Mouse (Mus musculus): ENCODE data around the gene Lin7c.

Gene Lin7c

GRCm38 (mm10) chr2:109917496-109918413 is 27.1 kb downstream of the Lin7c start, which contains the start of gene Lgr4:
Lgr4 (plus strand) TSS chr2:109917647.
- DNase-seq (ENCODE audit: low spot score), result peak; percentile 95

GRCm38 (mm10) chr2:109918592-109919262 is 28.1 kb downstream of the Lin7c start:
- DNase-seq (ENCODE audit: low spot score), result no peak

DNA sequence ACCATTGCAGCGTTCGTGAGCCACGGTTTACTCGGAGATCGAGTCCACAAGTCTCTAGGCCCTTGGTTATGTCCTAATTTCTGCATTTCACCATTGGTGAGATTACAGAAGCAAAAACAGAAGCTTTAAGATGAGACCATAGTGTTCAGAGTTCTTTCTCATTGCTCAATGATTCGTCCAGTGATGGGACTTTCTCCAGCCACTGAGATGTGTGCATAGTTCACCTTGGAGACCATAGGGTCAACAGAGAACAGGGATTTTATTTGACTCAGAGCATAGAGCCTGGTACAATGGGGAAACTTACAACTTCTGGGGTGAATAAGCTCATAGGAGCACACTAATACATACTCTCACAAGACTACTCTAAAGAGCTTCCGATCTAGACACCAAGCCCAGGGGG is 29.8 kb downstream of the Lin7c start:
- DNase-seq (ENCODE audit: low spot score), result no peak

DNA sequence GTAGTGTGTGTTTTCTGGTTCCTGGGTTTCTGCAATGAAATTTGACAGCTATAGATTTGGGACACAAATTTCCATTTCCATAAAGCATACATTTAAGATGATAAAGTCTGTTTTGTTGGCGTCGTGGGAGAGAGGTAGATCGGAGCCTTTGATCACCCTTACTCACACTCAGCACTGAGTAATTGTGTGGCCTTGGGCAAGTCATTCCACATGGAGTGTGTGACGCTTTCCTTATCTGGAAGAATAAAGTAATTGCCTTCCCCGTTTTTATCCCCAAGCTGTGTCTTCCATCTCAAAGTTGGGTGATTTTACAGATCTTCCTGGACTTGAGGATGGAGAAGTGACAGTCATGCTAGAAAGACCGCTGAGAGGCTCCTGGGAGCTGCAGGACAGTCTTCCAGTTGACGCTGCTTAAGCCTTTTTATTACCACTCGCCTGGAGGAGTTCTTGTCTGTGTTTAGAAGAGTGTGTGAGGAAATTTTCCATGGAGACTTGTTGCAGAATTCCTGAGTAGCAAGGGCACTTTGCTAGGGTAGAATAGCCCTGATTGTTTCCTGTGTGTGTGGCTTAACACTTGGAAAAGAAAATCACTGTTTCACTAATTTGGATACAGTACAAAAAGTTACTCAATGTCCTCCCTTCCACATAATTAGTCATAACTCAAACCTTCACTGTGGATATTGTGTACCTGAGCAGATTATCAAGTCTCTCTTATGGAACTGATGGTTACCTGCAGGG is 30.8 kb downstream of the Lin7c start:
- DNase-seq (ENCODE audit: low spot score), result no peak

DNA sequence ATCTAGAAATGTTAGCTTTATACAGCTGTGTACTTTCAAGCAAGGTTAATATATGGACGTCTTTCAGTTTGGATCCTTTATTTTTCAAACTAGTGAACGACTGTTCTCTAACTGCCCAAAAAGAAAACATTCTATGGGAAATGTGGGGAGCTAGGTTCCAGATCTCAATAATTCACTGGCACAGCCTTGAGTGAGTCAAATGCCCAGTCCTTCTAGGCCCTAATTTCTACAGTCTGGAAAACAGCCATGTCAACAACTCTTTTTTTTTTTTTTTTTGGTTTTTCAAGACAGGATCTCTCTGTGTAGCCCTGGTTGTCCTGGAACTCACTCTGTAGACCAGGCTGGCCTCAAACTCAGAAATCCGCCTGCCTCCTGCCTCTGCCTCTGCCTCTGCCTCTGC is 31.7 kb downstream of the Lin7c start:
- DNase-seq (ENCODE audit: low spot score), result no peak

DNA sequence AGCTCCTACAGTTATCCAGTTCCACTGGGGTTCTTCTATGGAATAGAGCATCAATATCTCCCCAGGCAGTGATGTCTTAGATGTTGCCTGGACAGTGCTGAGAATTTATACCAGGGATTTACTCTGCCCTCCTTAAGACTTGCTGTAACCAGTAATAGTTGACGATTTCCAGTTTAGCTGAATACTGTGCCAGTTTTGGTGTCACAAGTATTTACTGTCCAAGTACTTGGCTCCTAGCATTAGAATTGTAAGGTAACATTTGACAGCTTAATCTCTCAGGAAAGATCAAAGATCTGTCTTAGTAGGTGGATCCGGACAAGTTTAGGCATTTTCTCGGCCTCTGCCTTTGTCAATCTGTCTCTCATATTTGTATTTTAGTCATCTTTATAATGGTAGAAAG is 32.4 kb downstream of the Lin7c start:
- no peak for DNase-seq (ENCODE audit: low spot score)

DNA sequence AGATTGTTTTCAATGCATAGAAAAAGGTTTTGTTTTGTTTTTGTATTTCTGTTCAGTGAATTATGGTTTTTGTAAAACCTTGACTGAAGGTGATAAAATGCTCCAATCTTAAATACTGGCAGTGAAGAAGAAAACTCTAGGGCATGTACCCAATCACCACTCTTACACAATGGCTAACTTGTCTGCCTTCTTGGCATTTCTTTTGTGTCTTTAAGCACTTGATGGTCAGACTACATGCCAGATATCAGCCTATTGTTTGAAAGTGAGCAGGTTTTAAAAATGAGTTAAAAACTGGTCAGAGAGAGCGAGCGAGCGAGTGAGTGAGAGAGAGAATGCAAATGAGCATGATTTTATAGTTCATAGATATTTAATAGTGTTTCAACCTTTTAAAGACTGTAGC is 33.3 kb downstream of the Lin7c start:
- DNase-seq (ENCODE audit: low spot score), result no peak

DNA sequence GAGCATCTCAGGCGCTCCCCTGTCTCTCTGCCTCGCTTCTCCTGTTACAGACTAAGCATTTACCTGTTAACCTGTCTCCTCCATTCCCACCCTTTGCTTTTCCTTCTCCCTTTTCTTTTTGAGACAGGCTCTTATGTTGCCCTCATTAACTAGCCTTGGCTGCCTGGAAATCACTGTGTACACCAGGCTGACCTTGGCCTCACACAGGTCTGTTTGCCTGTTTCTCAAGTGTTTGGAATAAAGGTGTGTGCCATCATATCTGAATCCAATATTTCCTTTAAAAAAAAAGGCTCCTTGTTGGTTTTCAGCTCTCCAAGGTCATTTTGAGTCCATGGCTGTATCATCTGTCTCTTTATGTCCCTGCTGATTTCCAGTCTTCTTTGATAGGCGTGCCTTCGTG is 36.3 kb downstream of the Lin7c start:
- no peak for DNase-seq (ENCODE audit: low spot score)

DNA sequence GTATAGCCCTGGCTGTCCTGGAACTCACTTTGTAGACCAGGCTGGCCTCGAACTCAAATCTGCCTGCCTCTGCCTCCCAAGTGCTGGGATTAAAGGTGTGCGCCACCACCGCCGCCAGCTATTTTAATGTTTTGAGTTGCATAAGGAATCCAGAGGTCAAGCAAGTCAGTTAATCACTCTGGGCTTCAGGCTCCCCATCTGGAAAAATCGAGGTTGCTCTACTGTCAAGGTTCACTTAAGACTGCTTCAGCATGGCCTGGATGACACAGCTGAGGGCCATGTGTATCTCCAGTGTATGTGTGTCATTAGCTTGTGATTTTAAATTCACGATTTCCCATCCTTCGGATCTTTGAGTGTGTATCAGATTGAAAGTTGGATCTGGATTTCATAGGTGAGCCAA is 36.8 kb downstream of the Lin7c start:
- DNase-seq (ENCODE audit: low spot score), result no peak

DNA sequence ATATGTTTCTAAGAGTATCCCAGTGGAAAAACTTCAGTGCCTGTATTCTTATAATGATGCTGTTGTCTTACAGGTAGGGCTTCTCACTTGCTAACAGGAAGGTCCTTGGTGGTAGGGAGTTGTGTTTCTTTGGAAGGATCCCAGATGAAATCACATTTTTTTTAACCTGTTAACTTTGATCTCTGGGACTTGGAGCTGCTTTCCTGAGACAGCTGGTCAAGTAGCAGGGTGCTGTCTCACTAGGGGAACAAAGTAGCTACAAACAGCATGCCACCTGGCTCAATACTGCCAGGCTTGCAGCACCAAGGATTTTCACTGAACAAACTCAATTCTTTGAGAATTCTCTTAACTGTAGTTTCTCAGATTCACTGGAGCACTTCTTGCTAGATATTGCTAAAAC is 37.2 kb downstream of the Lin7c start:
- no peak for DNase-seq (ENCODE audit: low spot score)

DNA sequence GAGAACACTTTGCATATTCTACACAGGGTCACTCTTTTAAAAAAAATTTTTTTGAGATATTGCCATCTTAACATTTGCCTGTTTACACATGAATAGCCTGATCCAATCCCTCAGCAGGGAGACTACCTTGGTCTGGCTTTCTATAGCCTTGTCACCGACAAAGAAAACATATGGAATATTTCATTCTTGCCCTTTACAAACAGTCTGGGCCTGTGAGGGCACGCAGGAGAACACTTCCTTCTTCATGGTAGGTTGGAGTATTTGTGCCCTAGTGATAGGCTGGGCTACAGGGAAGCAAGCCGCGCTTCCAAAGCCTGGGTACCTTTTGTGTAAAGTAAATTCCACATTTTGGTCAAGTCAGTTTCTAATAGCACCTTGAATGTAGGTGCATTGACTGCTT is 38.1 kb downstream of the Lin7c start:
- no peak for DNase-seq (ENCODE audit: low spot score)

DNA sequence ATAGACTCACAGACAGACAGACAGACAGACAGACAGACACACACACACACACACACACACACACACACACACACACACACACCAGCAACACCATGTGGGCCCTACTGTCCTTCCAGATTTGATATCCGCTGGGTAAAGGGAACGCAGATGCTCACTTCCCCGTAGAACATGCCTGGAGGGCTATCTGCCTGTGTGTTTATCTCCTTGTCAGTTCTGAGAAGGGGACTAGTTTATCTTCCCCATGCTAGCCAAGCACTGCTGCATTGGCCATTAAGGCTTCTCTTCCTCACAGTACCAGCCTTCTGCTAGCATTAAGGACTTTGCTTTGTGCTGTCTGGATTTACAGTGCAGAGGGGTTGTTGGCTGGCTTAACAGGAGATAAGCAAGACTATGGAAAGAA is 38.6 kb downstream of the Lin7c start:
- DNase-seq (ENCODE audit: low spot score), result no peak

- DNase-seq (ENCODE audit: low spot score), result no peak
Observed at GRCm38 (mm10) chr2:109930366-109930765, 39.7 kb downstream of the Lin7c start.

- DNase-seq (ENCODE audit: low spot score), result no peak
Observed at GRCm38 (mm10) chr2:109930771-109931170, 40.1 kb downstream of the Lin7c start.

DNA sequence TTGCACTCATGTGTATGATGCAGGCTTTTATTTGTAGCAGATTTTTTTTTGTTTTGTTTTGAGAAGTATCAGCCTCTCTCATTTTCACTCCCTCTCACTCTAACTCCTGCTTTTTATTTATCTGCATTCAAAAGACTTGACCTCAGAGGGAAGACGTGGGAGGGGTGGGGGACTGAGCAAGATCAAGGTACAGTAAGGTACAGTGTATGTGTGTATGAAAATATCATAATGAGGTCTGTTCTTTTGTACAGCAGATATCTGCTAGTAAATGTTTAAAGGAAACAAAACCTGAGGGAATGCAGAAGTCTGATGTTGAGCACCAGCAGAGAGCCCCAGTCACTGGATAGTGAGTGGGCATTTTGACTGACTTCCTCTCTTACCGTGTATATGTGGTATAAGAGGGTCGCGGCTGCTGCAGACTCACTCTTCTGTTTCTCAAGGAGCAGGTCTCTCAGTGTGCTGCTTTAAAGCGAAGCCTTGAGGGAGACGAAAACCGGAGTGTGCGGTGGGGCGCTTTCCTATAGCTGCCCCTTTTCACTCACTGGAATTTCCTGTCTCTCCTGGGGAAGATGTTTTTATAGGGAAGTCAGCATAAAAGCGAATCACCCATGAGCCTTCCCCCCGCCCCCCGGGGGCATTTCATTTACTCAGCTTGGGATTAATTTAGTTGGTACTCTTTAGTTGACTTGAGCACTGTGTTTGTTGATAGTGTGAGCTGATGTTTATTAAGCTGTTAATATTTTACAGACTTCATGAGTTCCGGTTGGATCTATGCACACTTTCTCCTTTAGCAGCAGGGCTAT is 41.5 kb downstream of the Lin7c start:
- no peak for DNase-seq (ENCODE audit: low spot score)

GRCm38 (mm10) chr2:109933151-109933550 is 42.5 kb downstream of the Lin7c start:
- DNase-seq (ENCODE audit: low spot score), result no peak

DNA sequence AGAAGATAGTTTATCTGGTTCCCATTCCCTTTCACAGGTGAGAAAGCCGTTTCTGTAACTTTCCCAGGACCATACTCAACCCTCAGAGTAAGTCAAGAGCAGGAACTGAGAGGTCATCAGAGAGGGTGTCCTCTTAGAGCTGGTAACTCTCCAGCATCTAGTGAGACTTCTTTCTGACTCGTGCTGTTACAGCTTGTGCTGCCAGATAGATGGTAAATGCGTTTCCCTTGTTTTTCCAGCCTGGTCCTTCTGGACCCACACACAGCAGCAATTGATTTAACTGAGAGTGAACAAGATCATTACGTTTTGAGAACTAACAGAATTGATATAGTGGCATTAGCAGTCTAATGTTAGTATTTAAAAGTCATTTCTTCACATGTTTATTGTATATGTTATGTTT is 43.4 kb downstream of the Lin7c start:
- no peak for DNase-seq (ENCODE audit: low spot score)

DNA sequence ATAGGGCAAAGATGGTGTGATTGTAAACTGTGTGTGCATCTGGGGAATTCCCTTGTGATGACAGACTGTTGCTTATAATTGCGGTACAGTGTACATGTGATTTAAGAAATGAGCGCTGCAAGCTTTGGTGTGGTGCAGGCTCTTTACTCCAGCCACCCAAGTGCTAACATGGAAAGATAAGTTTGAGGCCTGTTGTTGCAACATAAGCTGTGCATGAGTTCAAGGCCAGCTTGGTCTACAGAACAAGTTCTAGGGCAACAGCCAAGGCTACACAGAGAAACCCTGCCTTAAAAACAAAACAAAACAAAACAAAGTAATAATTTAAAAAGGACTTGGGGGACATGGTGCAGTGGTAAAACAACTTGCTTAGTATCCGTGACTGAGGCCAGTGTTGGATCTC is 44.5 kb downstream of the Lin7c start:
- DNase-seq (ENCODE audit: low spot score), result no peak

DNA sequence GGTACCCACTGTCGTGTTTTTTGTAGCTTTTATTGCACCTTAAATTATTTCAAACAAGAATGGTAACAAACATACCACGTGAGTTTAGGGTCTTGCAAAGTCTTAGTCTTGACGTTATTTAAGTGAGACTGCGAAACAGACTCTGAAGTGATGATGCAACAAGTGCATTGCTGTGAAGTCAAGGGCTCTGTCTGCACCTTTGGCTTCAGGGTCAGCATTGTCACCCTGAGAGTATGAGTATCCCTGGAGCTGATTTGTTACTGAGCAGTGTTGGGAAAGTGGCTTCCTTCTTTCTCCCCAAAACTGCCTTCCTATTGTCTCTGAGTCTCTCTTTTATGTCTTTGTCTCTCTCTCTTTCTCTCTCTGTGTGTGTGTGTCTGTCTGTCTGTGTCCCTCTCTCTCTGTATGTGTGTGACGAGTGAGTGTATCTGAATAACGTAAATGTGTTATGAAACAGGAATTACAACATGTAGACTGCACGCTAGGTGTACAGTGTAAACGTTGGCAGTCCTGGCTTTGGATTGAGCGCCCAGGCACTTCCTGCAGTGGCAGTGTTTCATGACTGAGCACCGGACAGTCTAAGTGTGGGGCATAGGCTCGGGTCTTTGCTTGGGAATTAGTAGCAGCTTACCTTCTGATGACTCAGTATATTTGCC is 45.2 kb downstream of the Lin7c start:
- DNase-seq (ENCODE audit: low spot score), result no peak

- no peak for DNase-seq (ENCODE audit: low spot score)
Observed at GRCm38 (mm10) chr2:109936410-109936755, 45.7 kb downstream of the Lin7c start.

DNA sequence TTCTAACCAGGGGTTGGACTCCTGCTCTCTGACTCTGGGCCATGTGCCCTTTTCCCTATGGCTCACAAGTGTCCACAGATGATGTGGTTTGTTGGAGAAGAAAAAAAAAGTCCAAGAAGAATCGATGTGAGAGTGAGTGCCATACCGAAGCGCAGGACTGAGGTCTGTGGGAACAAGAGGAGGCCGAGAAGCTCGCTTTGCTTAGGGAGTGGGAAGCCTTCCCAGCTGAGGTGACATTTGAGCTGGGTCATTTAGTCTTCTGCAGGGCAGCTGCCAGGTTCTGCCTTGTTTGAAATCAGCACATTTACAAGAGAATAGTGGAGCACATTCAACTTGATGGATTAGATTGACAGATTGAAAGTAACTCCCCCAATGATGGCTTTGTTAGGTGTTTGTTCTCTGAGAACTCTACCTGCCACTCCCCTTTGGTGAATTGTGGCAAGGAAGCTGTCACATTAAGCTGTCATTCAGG is 51.4 kb downstream of the Lin7c start:
- no peak for DNase-seq (ENCODE audit: low spot score)
